Mouse (Mus musculus): ENCODE results near the gene Gm3269.
"Not testable (repeated sequence)": the region's sequence is repeated elsewhere in the genome, so short reads cannot be mapped to it uniquely, and the experiment has no call there.

The Gm3269 gene

GRCm38 (mm10) chr14:4837806-4838205, at the start of gene Gm3269:
Gene Gm3269 (plus strand): TSS chr14:4838106.
- DNase-seq (ENCODE audit: extremely low spot score, low read depth, low spot score): not testable (repeated sequence)

DNA sequence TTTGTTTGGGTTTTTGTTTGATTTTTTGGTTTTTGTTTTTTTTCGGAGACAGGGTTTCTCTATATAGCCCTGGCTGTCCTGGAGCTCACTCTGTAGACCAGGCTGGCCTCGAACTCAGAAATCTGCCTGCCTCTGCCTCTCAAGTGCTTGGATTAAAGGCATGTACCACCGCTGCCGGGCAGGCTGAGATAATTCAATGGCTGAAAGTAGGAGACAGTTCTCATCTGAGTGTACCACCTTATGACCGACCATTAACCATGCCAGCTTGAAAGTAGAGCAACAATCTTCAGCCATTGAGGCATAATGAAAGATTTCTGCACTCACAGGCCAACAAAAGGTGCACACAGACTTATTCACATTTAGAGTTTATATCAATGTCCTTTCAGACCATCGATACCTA, 31.5 kb upstream of the Gm3269 start:
- not testable (repeated sequence) for DNase-seq (ENCODE audit: extremely low spot score, low read depth, low spot score)

DNA sequence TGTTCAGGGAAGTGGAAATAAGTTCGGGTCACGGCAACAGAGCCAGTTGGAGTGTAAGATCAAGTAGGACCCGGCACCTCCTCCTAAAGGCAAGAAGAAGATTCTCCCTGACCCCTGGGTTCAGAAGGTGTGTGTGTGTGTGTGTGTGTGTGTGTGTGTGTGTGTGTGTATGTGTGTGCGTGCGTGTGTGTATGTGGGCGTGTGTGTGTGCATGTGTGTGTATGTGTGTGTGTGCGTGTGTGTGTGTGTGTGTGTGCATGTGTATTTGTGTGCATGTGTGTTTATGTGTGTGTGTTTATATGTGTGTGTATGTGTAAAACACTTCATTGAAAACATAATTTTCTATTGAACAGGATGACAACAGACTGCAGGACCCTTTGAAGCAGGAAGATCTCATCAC, 16.0 kb upstream of the Gm3269 start:
- DNase-seq (ENCODE audit: extremely low spot score, low read depth, low spot score): not testable (repeated sequence)

- DNase-seq (ENCODE audit: extremely low spot score, low read depth, low spot score): not testable (repeated sequence)
These were observed 17.5 kb downstream of the Gm3269 start, which contains the start of gene Gm3264 for GRCm38 (mm10) chr14:4855299-4855980. Gene Gm3264 (plus strand): TSS chr14:4855576.

DNA sequence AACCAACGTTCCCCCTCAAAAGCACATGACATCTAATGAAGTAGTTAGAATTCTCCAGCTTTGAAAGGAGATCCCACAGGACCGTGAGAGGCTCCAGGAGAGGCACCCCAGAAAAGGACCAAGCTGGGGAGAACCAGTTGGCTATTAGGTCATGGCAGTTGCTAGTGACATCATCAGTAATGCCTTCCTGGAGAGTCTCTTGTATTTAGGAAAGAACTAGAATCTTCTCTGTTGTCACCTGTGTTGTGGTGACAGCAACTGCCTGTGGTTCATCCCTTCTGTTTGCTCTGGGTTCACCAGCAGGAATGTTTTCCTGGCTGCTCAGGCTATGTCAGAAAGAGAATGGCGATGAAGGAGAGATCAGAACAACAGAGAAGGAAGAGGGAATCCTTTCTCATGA, 54.2 kb downstream of the Gm3269 start, which contains the start of gene Gm3278:
Gene Gm3278 (plus strand): TSS at position 301 of the 400 bp plus-strand sequence.
- DNase-seq (ENCODE audit: extremely low spot score, low read depth, low spot score): not testable (repeated sequence)
